Mouse (Mus musculus): Measurements from ENCODE around the gene U2af2. TPM values are rescaled to one million over a fixed set of nuclear protein-coding genes. Genes with fewer than 3 reads are reported as not detected.

The U2af2 gene
- polyA plus RNA-seq, 1 experiment from 2014 or later, result 105 TPM

DNA sequence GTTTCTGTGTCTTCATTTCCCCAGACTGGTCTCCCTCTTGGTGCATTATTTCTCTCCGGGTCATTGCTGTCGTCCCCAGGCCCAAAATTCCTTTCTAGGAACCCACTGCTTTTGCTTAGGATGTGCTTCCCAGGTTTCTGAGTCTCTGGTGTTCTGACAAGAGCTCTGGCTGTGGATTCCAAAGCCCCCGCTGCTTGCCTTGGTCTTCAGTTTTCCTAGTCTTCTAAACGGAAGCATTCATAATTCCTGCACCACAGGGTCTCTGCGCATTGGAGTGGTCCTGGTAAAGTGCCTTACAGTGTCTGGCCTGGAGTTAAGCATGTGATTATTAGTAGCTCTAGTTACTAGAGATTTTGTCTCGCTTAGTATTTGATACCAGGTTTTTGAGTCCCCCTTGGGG is 18.9 kb downstream of the U2af2 start:
- peak overlapping the region; percentile 99 for H3K4me3 ChIP-seq
- peak overlapping the region; percentile 93 for H3K27ac ChIP-seq (replicated peaks)
- peak overlapping the region; percentile 93 for H3K4me2 ChIP-seq
- no peak for ATAC-seq (ENCODE audit: low read depth)
- H3K4me1 ChIP-seq (replicated peaks), result peaks cover 37% of the 10 kb centered on the region
- 19% methylated on average over 6 of the region's 6 CpGs for WGBS
- peaks cover 56% of the 10 kb centered on the region for H3K36me3 ChIP-seq
- H3K27me3 ChIP-seq, result no peaks in the 10 kb centered on the region
- H3K9ac ChIP-seq, result peak overlapping the region; percentile 99
- no peaks in the 10 kb centered on the region for H3K9me3 ChIP-seq

GRCm38 (mm10) chr7:5081241-5081640 is 19.3 kb downstream of the U2af2 start:
- H3K36me3 ChIP-seq, result peaks cover 57% of the 10 kb centered on the region
- peaks cover 41% of the 10 kb centered on the region for H3K4me1 ChIP-seq (replicated peaks)

GRCm38 (mm10) chr7:5081939-5082338 is 20.0 kb downstream of the U2af2 start:
- Histone ChIP-seq H3K4me2 (peak overlapping the region; percentile 93), H3K4me3 (peak overlapping the region; percentile 99; the same call in 1 of the 2 replicates), H3K9me3 (no peaks in the 10 kb centered on the region), H3K27ac (replicated peaks) (no peak overlapping the region), H3K4me1 (replicated peaks) (peaks cover 45% of the 10 kb centered on the region), H3K9ac (peak overlapping the region; percentile 99; the same call in 1 of the 2 replicates), H3K27me3 (no peaks in the 10 kb centered on the region), H3K36me3 (peaks cover 53% of the 10 kb centered on the region)
- WGBS, result 100% methylated on average over 2 of the region's 2 CpGs
- no peak for ATAC-seq (ENCODE audit: low read depth)

More at GRCm38 (mm10) chr7:5081241-5081640, 19.3 kb downstream of the U2af2 start:
- Histone ChIP-seq H3K27ac (replicated peaks) (no peak overlapping the region), H3K27me3 (no peaks in the 10 kb centered on the region), H3K4me2 (peak overlapping the region; percentile 93), H3K4me3 (peak overlapping the region; percentile 99), H3K9me3 (no peaks in the 10 kb centered on the region), H3K9ac (peak overlapping the region; percentile 99)
- ATAC-seq (ENCODE audit: low read depth), result no peak
- 81% methylated on average over 6 of the region's 6 CpGs for WGBS

DNA sequence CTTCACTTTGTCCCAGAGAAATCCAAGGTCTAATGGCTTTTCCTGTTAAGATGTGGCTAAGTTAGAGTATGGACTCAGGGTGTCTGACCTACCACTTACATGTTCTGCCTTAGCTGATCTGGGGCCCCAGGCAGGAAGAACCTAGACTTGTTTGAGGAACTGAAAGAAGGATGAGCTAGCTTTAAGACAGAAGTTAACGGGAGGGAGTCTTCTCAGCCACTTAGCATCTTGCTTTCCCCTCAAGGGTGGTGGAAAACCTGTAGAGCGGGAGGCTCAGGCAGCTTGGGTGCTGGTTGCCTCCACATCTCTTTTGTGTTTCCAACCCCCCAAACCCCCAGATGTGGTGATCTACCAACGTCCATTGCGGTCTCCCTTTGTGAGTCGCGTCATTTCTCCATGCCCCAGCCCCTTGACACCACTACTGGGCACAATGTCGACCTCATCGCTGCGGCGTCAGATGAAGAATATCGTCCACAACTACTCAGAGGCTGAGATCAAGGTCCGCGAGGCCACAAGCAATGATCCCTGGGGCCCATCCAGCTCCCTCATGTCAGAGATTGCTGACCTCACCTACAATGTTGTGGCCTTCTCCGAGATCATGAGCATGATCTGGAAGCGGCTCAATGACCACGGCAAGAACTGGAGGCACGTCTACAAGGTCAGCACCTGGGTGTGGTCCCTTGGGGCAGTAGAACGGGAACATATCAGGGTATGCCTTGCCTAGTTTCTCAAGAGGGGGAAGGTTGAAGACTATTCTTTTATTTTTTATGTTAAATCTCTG is 21.6 kb downstream of the U2af2 start:
- peaks cover 49% of the 10 kb centered on the region for H3K36me3 ChIP-seq
- 92% methylated on average over 18 of the region's 18 CpGs for WGBS
- H3K4me3 ChIP-seq, result no peak overlapping the region
- H3K9ac ChIP-seq, result no peak overlapping the region
- no peak overlapping the region for H3K4me2 ChIP-seq
- H3K27ac ChIP-seq (replicated peaks), result no peak overlapping the region
- peaks cover 54% of the 10 kb centered on the region for H3K4me1 ChIP-seq (replicated peaks)
- no peaks in the 10 kb centered on the region for H3K9me3 ChIP-seq
- no peaks in the 10 kb centered on the region for H3K27me3 ChIP-seq
- no peak for ATAC-seq (ENCODE audit: low read depth)

GRCm38 (mm10) chr7:5085512-5085911 is 23.6 kb downstream of the U2af2 start:
- Histone ChIP-seq H3K9ac (no peak overlapping the region), H3K27me3 (no peaks in the 10 kb centered on the region), H3K4me1 (replicated peaks) (peaks cover 49% of the 10 kb centered on the region), H3K9me3 (no peaks in the 10 kb centered on the region), H3K36me3 (peaks cover 54% of the 10 kb centered on the region), H3K4me2 (no peak overlapping the region), H3K27ac (replicated peaks) (no peak overlapping the region), H3K4me3 (no peak overlapping the region)
- no peak for ATAC-seq (ENCODE audit: low read depth)
- WGBS, result 94% methylated on average over 1 of the region's 1 CpGs

DNA sequence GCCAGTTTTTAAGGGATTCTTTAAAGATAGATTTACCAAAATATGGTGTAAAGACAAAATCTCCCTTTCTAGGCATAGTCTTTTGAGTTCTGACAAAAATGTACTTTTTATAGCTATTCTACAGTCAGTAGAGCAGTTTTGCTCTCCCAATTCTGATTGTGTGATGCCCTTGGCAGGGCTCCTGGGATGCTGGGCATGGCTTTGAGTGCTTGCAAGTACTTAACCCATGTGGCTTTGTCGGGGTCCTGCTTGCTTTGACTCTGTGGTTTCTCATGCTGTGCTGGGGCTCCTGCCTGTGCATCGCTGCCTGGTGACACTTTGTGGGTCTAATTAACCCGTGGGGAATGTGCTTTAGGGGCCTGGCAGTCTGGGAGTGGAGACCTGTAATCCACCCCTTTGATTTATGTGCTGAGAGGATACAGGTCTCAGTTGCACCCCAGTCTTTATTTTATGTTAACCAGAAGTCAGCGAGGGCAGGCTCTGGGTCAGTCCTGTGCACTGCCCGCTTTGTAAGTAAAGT is 25.0 kb downstream of the U2af2 start:
- no peak overlapping the region for H3K4me2 ChIP-seq
- H3K27ac ChIP-seq (replicated peaks), result no peak overlapping the region
- H3K4me1 ChIP-seq (replicated peaks), result peaks cover 34% of the 10 kb centered on the region
- ATAC-seq (ENCODE audit: low read depth), result no peak
- H3K27me3 ChIP-seq, result no peaks in the 10 kb centered on the region
- no peak overlapping the region for H3K9ac ChIP-seq
- WGBS, result 62% methylated on average over 5 of the region's 5 CpGs
- peaks cover 67% of the 10 kb centered on the region for H3K36me3 ChIP-seq
- no peak overlapping the region for H3K4me3 ChIP-seq
- no peaks in the 10 kb centered on the region for H3K9me3 ChIP-seq

DNA sequence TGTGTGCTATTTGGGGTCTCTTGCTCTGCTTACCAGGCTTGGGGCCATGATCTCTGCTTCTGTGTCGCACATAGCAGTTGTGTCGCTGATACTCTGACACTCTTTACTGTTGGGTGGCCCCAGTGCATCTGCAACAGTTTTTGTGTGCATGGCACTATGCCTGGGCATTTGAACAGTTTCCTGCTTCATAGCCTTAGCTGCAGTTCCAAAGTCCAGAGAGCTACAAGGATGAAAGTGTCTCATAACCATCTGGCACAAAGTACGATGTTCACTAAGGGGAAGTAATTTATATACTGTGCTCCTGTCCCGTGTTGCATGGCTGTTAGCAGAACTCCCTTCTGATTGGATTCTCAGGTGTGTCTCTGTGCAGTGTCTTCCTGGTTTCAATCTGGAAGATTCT is 25.9 kb downstream of the U2af2 start:
- Histone ChIP-seq H3K4me1 (replicated peaks) (peaks cover 28% of the 10 kb centered on the region; the same call in 1 of the 2 replicates), H3K9me3 (no peaks in the 10 kb centered on the region), H3K27ac (replicated peaks) (no peak overlapping the region), H3K4me3 (no peak overlapping the region), H3K4me2 (no peak overlapping the region), H3K27me3 (no peaks in the 10 kb centered on the region), H3K36me3 (peaks cover 76% of the 10 kb centered on the region), H3K9ac (no peak overlapping the region)
- no peak for ATAC-seq (ENCODE audit: low read depth)
- WGBS, result 89% methylated on average over 4 of the region's 4 CpGs

- Histone ChIP-seq H3K9ac (no peak overlapping the region), H3K27me3 (no peaks in the 10 kb centered on the region), H3K27ac (replicated peaks) (no peak overlapping the region), H3K4me3 (no peak overlapping the region), H3K36me3 (peaks cover 80% of the 10 kb centered on the region), H3K9me3 (no peaks in the 10 kb centered on the region), H3K4me1 (replicated peaks) (0 out of 2 replicates have a peak, but pooled peaks cover 17% of the 10 kb centered on the region), H3K4me2 (no peak overlapping the region)
- ATAC-seq (ENCODE audit: low read depth), result no peak
- 96% methylated on average over 15 of the region's 15 CpGs for WGBS
These were observed 27.9 kb downstream of the U2af2 start for GRCm38 (mm10) chr7:5089853-5090252.

DNA sequence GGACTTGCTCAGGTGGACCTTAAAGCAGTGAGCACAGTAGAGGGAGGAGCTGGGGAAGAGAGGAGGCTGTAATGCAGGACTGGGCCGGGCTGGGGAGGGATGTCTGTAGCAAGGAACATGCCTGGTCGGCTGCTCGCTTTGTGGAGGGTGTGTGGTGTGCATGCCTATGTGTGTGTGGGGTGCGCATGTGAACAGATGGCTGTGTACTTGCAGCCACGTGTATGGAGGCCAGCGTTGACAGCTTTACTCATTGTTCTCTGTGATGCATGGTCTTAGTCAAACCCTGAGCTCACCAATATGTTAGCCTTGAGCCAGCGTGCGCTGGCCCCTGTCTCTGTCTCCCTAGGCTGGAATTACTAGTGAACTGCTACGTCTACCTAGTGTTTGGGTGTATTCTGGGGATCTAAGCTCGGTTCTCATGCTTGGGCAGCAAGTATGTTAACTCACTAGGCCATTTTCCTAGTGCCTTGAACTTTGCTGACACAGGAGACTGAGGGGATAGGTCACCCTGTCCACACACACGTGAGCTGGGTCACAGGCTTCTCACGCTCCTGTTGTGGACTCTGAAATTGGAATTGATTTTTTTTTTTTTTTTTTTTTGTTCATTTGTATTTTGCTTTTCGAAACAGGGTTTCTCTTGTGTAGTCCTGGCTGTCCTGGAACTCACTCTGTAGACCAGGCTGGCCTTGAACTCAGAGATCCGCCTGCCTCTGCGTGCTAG is 29.2 kb downstream of the U2af2 start:
- peaks cover 80% of the 10 kb centered on the region for H3K36me3 ChIP-seq
- no peaks in the 10 kb centered on the region for H3K27me3 ChIP-seq
- H3K9ac ChIP-seq, result no peak overlapping the region
- H3K4me1 ChIP-seq (replicated peaks), result 0 out of 2 replicates have a peak, but pooled peaks cover 14% of the 10 kb centered on the region
- WGBS, result 87% methylated on average over 15 of the region's 15 CpGs
- no peaks in the 10 kb centered on the region for H3K9me3 ChIP-seq
- no peak overlapping the region for H3K27ac ChIP-seq (replicated peaks)
- ATAC-seq (ENCODE audit: low read depth), result no peak
- H3K4me2 ChIP-seq, result no peak overlapping the region
- H3K4me3 ChIP-seq, result no peak overlapping the region

DNA sequence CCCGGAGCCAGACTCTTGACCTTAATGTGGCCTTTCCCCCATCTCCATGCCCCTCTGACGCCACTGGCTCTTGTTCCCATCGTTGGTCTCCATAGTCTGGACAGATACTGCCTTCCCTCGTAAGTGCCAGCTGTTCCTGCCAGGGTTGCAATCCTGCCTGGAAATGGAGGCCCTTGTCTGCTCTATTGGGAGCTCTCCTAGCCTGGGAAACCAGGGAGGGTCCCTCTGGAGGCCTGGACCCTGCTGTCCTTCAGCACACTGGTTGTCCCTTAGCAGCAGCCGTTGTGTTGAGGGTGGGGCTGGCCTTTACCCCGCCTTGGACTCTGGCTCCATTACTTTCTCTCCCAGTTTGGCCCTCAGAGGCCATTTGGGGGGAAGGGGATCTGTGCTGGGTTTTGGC is 30.4 kb downstream of the U2af2 start:
- H3K9me3 ChIP-seq, result no peaks in the 10 kb centered on the region
- 88% methylated on average over 6 of the region's 6 CpGs for WGBS
- no peak overlapping the region for H3K27ac ChIP-seq (replicated peaks)
- no peaks in the 10 kb centered on the region for H3K27me3 ChIP-seq
- H3K36me3 ChIP-seq, result peaks cover 89% of the 10 kb centered on the region
- H3K4me3 ChIP-seq, result no peak overlapping the region
- no peak overlapping the region for H3K4me2 ChIP-seq
- no peak overlapping the region for H3K9ac ChIP-seq
- 0 out of 2 replicates have a peak, but pooled peaks cover 4% of the 10 kb centered on the region for H3K4me1 ChIP-seq (replicated peaks)
- ATAC-seq (ENCODE audit: low read depth), result no peak

DNA sequence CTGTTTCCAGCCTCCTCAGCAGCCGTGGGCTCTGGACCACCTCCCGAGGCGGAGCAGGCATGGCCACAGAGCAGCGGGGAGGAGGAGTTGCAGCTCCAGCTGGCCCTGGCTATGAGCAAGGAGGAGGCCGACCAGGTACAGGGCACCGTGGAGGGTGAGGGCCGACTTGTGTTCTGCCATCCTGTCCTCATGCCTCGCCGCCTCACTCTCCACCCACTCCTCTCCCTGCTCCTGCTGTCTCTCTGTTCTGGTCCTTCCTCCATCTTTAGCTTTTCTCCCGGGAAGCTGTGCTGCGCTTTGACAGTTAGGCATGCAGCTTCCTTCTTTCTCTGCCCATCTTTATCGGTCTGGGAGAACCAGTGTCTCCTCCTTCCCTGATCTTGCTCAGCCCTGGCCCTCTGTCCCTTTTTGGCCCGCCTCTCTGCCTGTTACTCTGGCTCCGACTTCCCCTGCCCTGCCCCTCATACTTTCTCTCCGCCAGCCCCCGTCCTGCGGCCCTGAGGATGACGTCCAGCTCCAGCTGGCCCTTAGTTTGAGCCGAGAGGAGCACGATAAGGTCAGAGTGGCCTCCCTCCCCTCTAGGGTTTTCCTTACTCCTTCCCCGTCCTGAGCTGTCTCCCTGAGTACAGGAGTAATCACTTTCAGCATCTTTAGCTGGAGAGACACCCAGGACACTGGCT is 31.0 kb downstream of the U2af2 start:
- H3K27me3 ChIP-seq, result no peaks in the 10 kb centered on the region
- H3K9ac ChIP-seq, result no peak overlapping the region
- no peak overlapping the region for H3K4me2 ChIP-seq
- no peak overlapping the region for H3K4me3 ChIP-seq
- H3K27ac ChIP-seq (replicated peaks), result no peak overlapping the region
- WGBS, result 91% methylated on average over 21 of the region's 21 CpGs
- no peaks in the 10 kb centered on the region for H3K9me3 ChIP-seq
- no peaks in the 10 kb centered on the region for H3K4me1 ChIP-seq (replicated peaks)
- ATAC-seq (ENCODE audit: low read depth), result no peak
- peaks cover 90% of the 10 kb centered on the region for H3K36me3 ChIP-seq

GRCm38 (mm10) chr7:5098769-5099168 is 36.8 kb downstream of the U2af2 start:
- ATAC-seq (ENCODE audit: low read depth), result no peak
- WGBS, result 87% methylated on average over 5 of the region's 5 CpGs
- H3K36me3 ChIP-seq, result peaks cover 60% of the 10 kb centered on the region

More at GRCm38 (mm10) chr7:5098769-5099168, 36.8 kb downstream of the U2af2 start:
- H3K4me3 ChIP-seq, result no peak overlapping the region
- H3K9ac ChIP-seq, result no peak overlapping the region
- no peak overlapping the region for H3K4me2 ChIP-seq
- H3K9me3 ChIP-seq, result no peaks in the 10 kb centered on the region
- no peaks in the 10 kb centered on the region for H3K4me1 ChIP-seq (replicated peaks)
- H3K27me3 ChIP-seq, result no peaks in the 10 kb centered on the region
- H3K27ac ChIP-seq (replicated peaks), result no peak overlapping the region

Data from neural tube, embryonic 13.5 days (tissue).